Mouse (Mus musculus) CD4-positive, CD25-positive, alpha-beta regulatory T cell, adult 2 months (primary cell): ENCODE measurements around the gene Kctd3.
A peak's percentile ranks its signal among the peaks of the same experiment; 100 is the strongest.
"Not testable (repeated sequence)": the region's sequence is repeated elsewhere in the genome, so short reads cannot be mapped to it uniquely, and the experiment has no call there.

Experiments
- DNase-seq: peaks from one replicate; pipeline ENCODE4 v3.0.0-alpha.2; 2012; ENCODE audit warnings: low read depth, low spot score

The Kctd3 gene

DNA sequence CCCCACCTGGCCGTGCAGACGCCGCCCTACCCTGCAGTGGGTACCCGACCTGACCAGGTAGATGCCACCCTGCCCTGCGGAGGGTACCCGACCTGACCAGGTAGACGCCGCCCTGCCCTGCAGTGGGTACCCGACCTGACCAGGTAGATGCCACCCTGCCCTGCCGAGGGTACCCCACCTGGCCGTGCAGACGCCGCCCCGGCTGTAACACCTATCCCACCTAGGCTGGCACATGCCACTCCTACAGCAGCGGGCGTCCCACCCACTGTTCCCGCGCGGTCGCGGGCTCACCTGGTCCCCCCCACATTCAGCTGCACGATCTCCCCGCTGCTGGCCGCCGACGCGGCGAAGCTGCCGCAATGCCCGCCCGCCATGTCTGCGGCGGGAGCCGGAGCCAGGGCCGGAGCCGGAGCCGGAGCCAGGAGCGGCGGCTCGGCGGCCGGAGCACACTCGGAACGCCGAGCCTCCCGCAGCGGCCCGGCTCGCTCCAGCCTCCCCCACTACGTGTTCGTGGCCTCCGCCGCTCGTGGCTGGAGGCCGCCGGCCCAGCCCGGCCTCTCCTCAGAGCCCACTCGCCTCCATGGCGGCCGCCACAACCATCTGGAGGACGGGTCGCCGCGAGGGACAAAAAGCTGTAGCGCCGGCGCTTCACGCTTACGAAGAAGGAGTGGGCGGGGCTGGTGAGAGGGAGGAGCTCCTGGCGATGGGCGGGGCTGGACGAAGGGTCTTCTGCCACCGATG lies at the start of gene Kctd3:
Gene Kctd3 (minus strand): TSS at position 603 of the 741 bp plus-strand sequence.
- peak; percentile 97 for DNase-seq

DNA sequence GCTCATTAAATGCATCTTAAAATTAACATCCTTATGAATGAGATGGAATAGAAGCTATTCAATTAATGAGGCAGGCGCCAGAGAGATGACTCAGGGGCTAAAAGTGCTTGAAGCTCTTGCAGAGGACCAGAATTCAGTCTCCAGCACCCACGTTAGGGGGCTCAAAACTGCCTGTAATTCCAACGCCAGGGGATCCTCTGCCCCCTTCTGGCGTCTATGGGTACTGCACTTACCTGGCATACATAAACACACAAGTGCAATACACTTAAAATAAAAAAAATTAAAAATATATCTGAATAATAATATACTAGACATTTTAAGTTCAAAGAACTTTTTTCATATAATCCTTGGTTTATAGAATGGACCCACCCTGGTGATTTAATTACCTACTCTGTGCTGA lies 49.8 kb upstream of the Kctd3 start:
- peak; percentile 6 for DNase-seq

GRCm38 (mm10) chr1:189055933-189056332 lies 48.3 kb upstream of the Kctd3 start:
- no peak for DNase-seq

GRCm38 (mm10) chr1:189054941-189055551 lies 47.4 kb upstream of the Kctd3 start:
- no peak for DNase-seq

DNA sequence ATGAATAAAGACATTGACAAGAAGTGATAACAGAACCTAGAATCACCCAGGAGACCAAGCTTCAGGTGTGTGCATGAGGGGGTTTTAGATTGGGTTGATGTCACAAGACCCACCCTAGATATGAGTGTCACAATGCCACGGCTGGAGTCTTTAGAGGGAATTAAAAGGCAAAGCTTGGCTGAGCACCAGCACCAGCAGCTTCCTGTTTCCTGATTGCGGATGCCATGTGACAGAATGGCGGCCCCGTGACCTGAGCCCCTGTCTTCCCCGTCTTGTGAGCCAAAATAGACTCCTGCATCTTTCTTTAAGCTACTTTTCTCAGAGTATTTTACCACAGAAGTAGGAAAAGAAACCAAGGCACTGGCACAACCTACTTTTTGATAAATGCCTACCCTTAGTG lies 46.5 kb upstream of the Kctd3 start:
- DNase-seq = no peak

- no peak for DNase-seq
Measured at GRCm38 (mm10) chr1:189052189-189052588, 44.5 kb upstream of the Kctd3 start.

- DNase-seq = no peak
Measured at GRCm38 (mm10) chr1:189050122-189050521, 42.5 kb upstream of the Kctd3 start.

- no peak for DNase-seq
Measured at GRCm38 (mm10) chr1:189048331-189048730, 40.7 kb upstream of the Kctd3 start.

DNA sequence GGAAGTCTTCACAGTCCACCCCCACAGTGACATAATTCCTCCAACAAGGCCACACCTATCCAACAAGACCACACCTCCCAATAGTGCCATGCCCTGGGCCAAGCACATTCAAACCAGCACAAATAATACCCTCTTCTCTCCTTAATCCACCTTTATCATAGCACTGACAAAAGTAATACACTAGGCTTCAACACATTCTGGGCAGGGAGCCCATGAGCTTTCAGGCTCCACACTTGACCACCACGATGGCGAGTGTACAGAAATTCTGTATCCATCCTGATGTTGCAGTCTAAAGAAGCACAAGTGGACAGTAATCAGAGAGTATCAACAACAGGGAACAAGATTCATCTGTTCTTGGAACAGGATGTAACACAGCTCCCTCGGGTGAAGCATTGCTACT lies 40.3 kb upstream of the Kctd3 start:
- DNase-seq = no peak

DNA sequence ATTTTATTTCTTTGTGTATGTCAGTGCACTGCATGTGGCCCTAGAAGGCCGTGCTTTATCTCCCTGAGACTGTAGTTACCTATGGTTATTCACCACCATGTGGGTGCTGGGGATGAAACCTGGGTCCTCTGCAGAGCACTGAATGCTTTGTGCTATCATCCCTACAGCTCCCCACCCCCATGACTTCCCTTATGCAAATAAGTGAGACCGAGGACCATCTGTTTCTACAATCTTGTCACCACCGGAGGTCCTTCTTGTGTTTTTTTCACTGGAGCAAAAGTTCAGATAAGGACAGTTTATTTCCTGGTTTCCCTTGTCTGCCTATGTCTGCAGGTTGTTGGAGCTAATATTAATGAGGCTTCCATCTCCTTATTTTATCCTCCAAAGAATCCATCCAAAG lies 39.2 kb upstream of the Kctd3 start:
- DNase-seq = no peak

DNA sequence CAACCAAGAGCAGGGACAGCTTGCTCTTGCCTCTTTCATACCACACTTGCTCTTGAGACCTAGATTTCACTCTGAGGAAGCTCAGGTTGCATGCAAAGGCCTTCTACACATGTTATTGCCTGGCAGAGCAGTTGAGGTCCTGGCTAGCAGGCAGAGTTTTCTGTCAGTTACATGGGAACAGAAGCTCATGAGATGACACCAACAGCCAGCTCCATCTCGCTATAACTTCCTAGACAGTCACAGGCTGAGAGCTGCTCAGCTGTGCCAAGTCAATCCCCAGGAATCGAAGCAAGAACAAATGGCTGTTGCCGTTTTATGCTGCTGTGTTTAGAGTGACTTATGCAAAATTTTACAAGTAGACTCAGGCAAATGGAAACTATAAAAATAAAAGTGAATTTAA lies 38.7 kb upstream of the Kctd3 start:
- no peak for DNase-seq

DNA sequence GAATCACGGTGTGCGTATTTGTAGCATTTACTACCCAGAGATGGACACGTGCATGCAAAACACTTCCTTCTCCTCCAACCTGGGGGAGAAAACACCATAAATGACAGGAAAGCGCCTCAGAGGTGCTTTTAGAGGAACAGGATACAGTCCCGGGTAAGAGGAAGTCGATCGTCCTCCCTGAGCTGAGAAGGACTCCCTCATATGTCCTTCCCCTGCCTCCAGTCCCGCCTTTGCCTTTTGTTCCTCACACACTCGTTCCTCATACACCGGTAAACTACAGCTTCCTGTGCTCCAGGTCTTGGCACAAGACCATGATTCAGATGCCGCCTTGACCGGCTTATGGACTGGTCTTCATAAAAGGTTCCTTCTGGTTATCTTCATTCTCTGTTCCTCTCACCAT lies 33.6 kb upstream of the Kctd3 start:
- DNase-seq = no peak

- DNase-seq = no peak
Measured at GRCm38 (mm10) chr1:189039348-189039747, 31.7 kb upstream of the Kctd3 start.

- DNase-seq = not testable (repeated sequence)
Measured at GRCm38 (mm10) chr1:189032817-189033216, 25.2 kb upstream of the Kctd3 start.

- no peak for DNase-seq
Measured at GRCm38 (mm10) chr1:189030975-189031374, 23.3 kb upstream of the Kctd3 start.

- no peak for DNase-seq
Measured at GRCm38 (mm10) chr1:189028267-189028666, 20.6 kb upstream of the Kctd3 start.

- DNase-seq = no peak
Measured at GRCm38 (mm10) chr1:189026885-189027284, 19.2 kb upstream of the Kctd3 start.

DNA sequence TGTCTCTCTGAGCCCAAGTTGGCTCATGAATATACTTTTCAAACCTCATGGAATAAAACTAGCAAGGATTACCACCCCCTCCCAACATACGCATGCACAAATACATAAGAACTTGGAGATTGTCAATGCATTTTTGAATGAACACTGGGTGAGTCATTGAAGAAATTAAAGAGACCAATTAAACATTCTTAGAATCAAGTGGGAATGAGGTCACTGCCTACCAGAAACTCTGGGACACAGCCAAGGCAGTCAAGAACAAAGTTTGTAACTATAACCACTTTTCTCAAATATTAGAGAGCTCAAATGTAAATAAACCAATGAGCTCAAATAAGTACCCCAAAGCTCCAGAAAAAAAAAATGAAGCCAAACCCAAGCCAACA lies 16.1 kb upstream of the Kctd3 start:
- no peak for DNase-seq

- peak; percentile 35 for DNase-seq
Measured at GRCm38 (mm10) chr1:189022925-189023700, 15.5 kb upstream of the Kctd3 start.

- no peak for DNase-seq
Measured at GRCm38 (mm10) chr1:189015372-189015771, 7.7 kb upstream of the Kctd3 start.

- no peak for DNase-seq
Measured at GRCm38 (mm10) chr1:189013587-189013921, 5.9 kb upstream of the Kctd3 start.

GRCm38 (mm10) chr1:189012846-189013586 lies 5.4 kb upstream of the Kctd3 start:
- DNase-seq = no peak
